22 mouse cellular contexts compared by ENCODE assay signal in the genomic region with DNA sequence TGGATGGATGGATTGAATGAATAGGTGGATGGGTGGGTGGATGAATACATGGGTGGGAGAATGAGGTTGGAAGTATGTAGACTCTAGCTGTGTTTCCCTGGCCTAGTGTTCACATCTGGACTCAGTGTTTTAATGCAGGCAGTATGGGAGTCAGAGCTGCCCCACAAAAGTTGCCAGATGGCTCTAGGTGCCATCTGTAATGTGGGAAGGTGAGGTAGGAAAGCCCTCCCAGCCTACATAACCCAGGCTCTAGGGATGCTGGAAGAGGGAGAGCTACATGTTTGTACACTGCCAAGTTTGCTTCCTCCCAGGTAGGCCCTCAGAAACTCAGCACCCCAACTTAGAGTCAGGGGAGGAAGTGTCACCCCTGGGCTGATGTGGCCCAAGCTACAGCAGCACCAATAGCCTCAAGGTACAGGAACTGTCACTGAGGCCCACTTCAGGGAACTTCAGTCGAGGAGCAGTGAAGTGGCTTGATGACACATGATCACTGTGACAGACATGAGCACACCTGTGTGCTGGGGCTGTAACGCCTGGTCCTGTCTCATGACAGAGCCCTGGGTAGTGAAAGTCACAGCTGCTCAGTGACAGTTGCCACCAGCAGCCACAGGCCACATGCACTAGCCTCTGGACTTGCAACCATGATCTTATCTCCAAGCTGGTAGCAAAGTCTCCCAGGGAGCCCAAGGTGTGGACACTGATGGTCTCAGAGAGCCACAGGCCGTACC. TPM values are rescaled to one million over a fixed set of nuclear protein-coding genes. Genes with fewer than 3 reads are reported as not detected.
DNase-seq lines count a peak whose midpoint lies in the region; ATAC-seq lines count a peak whose summit lies in the region.
"Had no signal": no experiment of that assay in that cellular context is flagged by ENCODE, and none has a peak within 500 bp of the region (broad histone marks: within the 10 kb centered on the region; RNA-seq: fewer than 3 reads in every experiment).

No protein-coding gene starts in this region.

- peak overlapping the region; percentile 41; the same call in 1 of the 2 replicates for H3K9ac ChIP-seq in hindbrain, embryonic 12.5 days
- no peak overlapping the region for H3K9ac ChIP-seq in hindbrain, embryonic 14.5 days
- H3K9ac ChIP-seq: embryonic facial prominence, embryonic 12.5 days had no signal

- H3K36me3 ChIP-seq in hindbrain, embryonic 12.5 days = peaks cover 20% of the 10 kb centered on the region
- H3K36me3 ChIP-seq in hindbrain, embryonic 14.5 days (replicated peaks; ENCODE audit: control insufficient read depth, insufficient read depth) = peaks cover 10% of the 10 kb centered on the region

- H3K4me1 ChIP-seq in hindbrain, embryonic 12.5 days = peaks cover 27% of the 10 kb centered on the region
- H3K4me1 ChIP-seq in hindbrain, embryonic 14.5 days (replicated peaks; ENCODE audit: control insufficient read depth, insufficient read depth, low read length) = peaks cover 12% of the 10 kb centered on the region

- no peaks in the 10 kb centered on the region for H3K27me3 ChIP-seq in hindbrain, embryonic 12.5 days
- H3K27me3 ChIP-seq in hindbrain, embryonic 14.5 days (ENCODE audit: control insufficient read depth, insufficient read depth, low read length) = no peaks in the 10 kb centered on the region
- H3K27me3 ChIP-seq: embryonic facial prominence, embryonic 12.5 days had no signal

- H3K4me2 ChIP-seq in hindbrain, embryonic 12.5 days (replicated peaks) = no peak overlapping the region
- no peak overlapping the region for H3K4me2 ChIP-seq in hindbrain, embryonic 14.5 days (replicated peaks)
- H3K4me2 ChIP-seq: embryonic facial prominence, embryonic 12.5 days had no signal

- H3K27ac ChIP-seq in hindbrain, embryonic 12.5 days = no peak overlapping the region
- no peak overlapping the region for H3K27ac ChIP-seq in hindbrain, embryonic 14.5 days
- H3K27ac ChIP-seq: embryonic facial prominence, embryonic 12.5 days; gastrocnemius, adult 2 months; macrophage had no signal

- no peak overlapping the region for H3K4me3 ChIP-seq in hindbrain, embryonic 12.5 days
- H3K4me3 ChIP-seq in hindbrain, embryonic 14.5 days (replicated peaks; ENCODE audit: low read length) = no peak overlapping the region
- H3K4me3 ChIP-seq: embryonic facial prominence, embryonic 12.5 days; gastrocnemius, adult 2 months had no signal

- ATAC-seq in hindbrain, embryonic 12.5 days (ENCODE audit: low FRiP score) = no peak
- ATAC-seq in hindbrain, embryonic 14.5 days (ENCODE audit: low FRiP score) = no peak
- ATAC-seq in megakaryocyte, adult 5-6 weeks (ENCODE audit: poor library complexity, severe bottlenecking) = peak; percentile 28
- ATAC-seq: CD4-positive, CD25-positive, alpha-beta regulatory T cell, adult 4 months; forebrain, embryonic 16.5 days; midbrain, embryonic 16.5 days had no signal

- DNase-seq in hindbrain, embryonic 14.5 days (ENCODE audit: low spot score) = no peak
- DNase-seq in thymus, postnatal 0 days (ENCODE audit: low spot score) = peak; percentile 69
- no peak for DNase-seq in thymus, postnatal 14 days
- DNase-seq in c-Kit-positive CD71-positive TER-119-positive erythroid progenitor cells, embryonic 14.5 days (ENCODE audit: low spot score) = no peak
- no peak for DNase-seq in cerebellum, postnatal 10 days
- no peak for DNase-seq in embryo, embryonic 11 days
- DNase-seq: cerebellum, adult 11 months; gastrocnemius, adult 2 months; heart, adult 11 months; kidney, adult 18-20 months; kidney, postnatal 25 days; layer of hippocampus, adult 9-11 months; lung, adult 2 months; right cerebral cortex, postnatal 14 days; thymus, adult 2 months had no signal

- no peaks in the 10 kb centered on the region for H3K9me3 ChIP-seq in hindbrain, embryonic 12.5 days (replicated peaks)
- H3K9me3 ChIP-seq in hindbrain, embryonic 14.5 days (ENCODE audit: control insufficient read depth, low read length) = no peaks in the 10 kb centered on the region
- H3K9me3 ChIP-seq: embryonic facial prominence, embryonic 12.5 days had no signal

- WGBS in hindbrain, embryonic 12.5 days = 87% methylated on average over 3 of the region's 3 CpGs
- 91% methylated on average over 3 of the region's 3 CpGs for WGBS in hindbrain, embryonic 14.5 days

RNA-seq across cellular contexts. Expression of a gene that starts 6.5 kb away (rescaled TPM):
- 75.2 and 76.3 TPM in 2 replicates for polyA plus RNA-seq in hindbrain, embryonic 12.5 days (2016; fragmentation: Nextera tagmentation; extraction: Ambion mirVana)
- 87.5 and 95.5 TPM in 2 replicates for polyA plus RNA-seq in hindbrain, embryonic 14.5 days (2014; fragmentation: Nextera tagmentation; extraction: Ambion mirVana)
- polyA plus RNA-seq in thymus, postnatal 0 days (2015; fragmentation: Nextera tagmentation; extraction: Ambion mirVana) = 28.5 and 30.0 TPM in 2 replicates
- 4.9 and 7.8 TPM in 2 replicates for total RNA-seq in megakaryocyte, adult 5-6 weeks (2015)
- 7.1 and 8.1 TPM in 2 replicates for total RNA-seq in megakaryocyte, adult 5-6 weeks (2017)

RNA-seq across cellular contexts. Expression of a gene that starts 14.5 kb away (rescaled TPM):
- 0.75 and 0.82 TPM in 2 replicates for polyA plus RNA-seq in hindbrain, embryonic 12.5 days (2016; fragmentation: Nextera tagmentation; extraction: Ambion mirVana)
- 1.1 and 1.2 TPM in 2 replicates for polyA plus RNA-seq in hindbrain, embryonic 14.5 days (2014; fragmentation: Nextera tagmentation; extraction: Ambion mirVana)
- polyA plus RNA-seq in thymus, postnatal 0 days (2015; fragmentation: Nextera tagmentation; extraction: Ambion mirVana) = 3.5 TPM in 2 replicates
- total RNA-seq in megakaryocyte, adult 5-6 weeks (2015) = 34.3 and 35.9 TPM in 2 replicates
- 31.5 and 42.4 TPM in 2 replicates for total RNA-seq in megakaryocyte, adult 5-6 weeks (2017)

RNA-seq across cellular contexts. Expression of a gene that starts 20.8 kb away (rescaled TPM):
- polyA plus RNA-seq in hindbrain, embryonic 12.5 days (2016; fragmentation: Nextera tagmentation; extraction: Ambion mirVana) = 476 and 504 TPM in 2 replicates
- 524 and 550 TPM in 2 replicates for polyA plus RNA-seq in hindbrain, embryonic 14.5 days (2014; fragmentation: Nextera tagmentation; extraction: Ambion mirVana)
- 683 and 740 TPM in 2 replicates for polyA plus RNA-seq in thymus, postnatal 0 days (2015; fragmentation: Nextera tagmentation; extraction: Ambion mirVana)
- 345 and 384 TPM in 2 replicates for total RNA-seq in megakaryocyte, adult 5-6 weeks (2015)
- total RNA-seq in megakaryocyte, adult 5-6 weeks (2017) = 238 and 282 TPM in 2 replicates

RNA-seq across cellular contexts. Expression of a gene that starts 35.9 kb away (rescaled TPM):
- 30.6 and 32.1 TPM in 2 replicates for polyA plus RNA-seq in hindbrain, embryonic 12.5 days (2016; fragmentation: Nextera tagmentation; extraction: Ambion mirVana)
- polyA plus RNA-seq in hindbrain, embryonic 14.5 days (2014; fragmentation: Nextera tagmentation; extraction: Ambion mirVana) = 24.5 and 29.7 TPM in 2 replicates
- 2.4 and 2.9 TPM in 2 replicates for polyA plus RNA-seq in thymus, postnatal 0 days (2015; fragmentation: Nextera tagmentation; extraction: Ambion mirVana)
- total RNA-seq in megakaryocyte, adult 5-6 weeks (2015) = 1.1 and 3.3 TPM in 2 replicates
- total RNA-seq in megakaryocyte, adult 5-6 weeks (2017) = 0.51 and 1.8 TPM in 2 replicates

RNA-seq across cellular contexts. Expression of a gene that starts 38.6 kb away (rescaled TPM):
- 0.52 and 0.65 TPM in 2 replicates for polyA plus RNA-seq in hindbrain, embryonic 12.5 days (2016; fragmentation: Nextera tagmentation; extraction: Ambion mirVana)
- 0.70 and 0.81 TPM in 2 replicates for polyA plus RNA-seq in hindbrain, embryonic 14.5 days (2014; fragmentation: Nextera tagmentation; extraction: Ambion mirVana)
- 22.2 and 25.6 TPM in 2 replicates for polyA plus RNA-seq in thymus, postnatal 0 days (2015; fragmentation: Nextera tagmentation; extraction: Ambion mirVana)
- total RNA-seq in megakaryocyte, adult 5-6 weeks (2015) = 22.8 and 23.9 TPM in 2 replicates
- total RNA-seq in megakaryocyte, adult 5-6 weeks (2017) = 28.1 and 29.3 TPM in 2 replicates
